Mouse (Mus musculus) heart, postnatal 25 days (tissue): ENCODE results near the gene Filip1l. TPM values are rescaled to one million over a fixed set of nuclear protein-coding genes. Genes with fewer than 3 reads are reported as not detected.

ENCODE experiments used
- DNase-seq: peaks from one replicate; pipeline ENCODE4 v3.0.0; 2022; ENCODE audit warnings: low spot score
- intact Hi-C: fragments of 180-260 bp; cut with DNase I; formaldehyde crosslinking; loops from one replicate; pipeline ENCODE4 v1.15.1; 2025
- total RNA-seq, 2 experiments: library from RNA; stranded (reverse); gene quantifications; 2 replicates each; pipeline ENCODE4 v1.2.3; 2021

Gene Filip1l
- total RNA-seq, 2 experiments from 2014 or later, result 32.9 to 40.7 TPM

DNA sequence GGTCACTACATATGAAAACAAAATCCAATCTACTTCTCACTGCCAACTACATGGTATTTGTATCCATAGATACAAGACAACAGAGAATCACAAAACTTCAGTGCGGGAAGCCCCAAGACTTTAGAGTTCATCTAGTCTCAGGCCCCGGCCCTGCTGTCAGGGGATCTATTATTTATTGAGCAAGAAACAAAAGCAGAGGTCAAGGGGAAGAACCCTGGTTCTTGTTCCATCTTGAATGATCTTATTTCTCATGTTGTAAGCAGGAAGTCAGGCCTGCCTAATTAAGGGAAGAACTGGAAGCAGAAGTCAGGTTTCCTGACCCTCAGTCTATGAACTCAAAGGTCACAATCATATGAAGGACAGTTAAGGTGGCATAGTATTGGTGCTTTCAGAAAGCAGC lies 149.3 kb downstream of the Filip1l start:
- intact Hi-C loops, result no loop called here
- no peak for DNase-seq

DNA sequence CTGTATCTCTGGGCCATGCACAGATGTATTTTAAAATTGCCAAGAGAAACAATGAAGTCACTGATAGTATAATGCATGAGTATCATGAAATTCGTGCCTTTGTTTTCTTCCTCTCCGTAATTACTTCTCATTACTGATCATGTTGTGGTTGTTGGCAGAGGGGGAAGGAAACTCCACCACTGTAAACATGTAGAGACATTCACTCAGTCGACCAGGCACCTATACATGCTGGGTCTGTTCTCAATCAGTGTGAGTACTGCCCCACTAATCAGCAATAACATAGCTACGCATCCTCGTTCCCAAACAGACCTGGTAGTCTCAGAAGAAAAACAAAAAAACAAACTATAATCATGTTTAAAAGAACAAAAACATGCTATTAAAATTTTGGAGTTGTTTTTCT lies 149.9 kb downstream of the Filip1l start:
- no peak for DNase-seq
- intact Hi-C loops, result no loop called here

- no peak for DNase-seq
- intact Hi-C loops, result no loop called here
Measured at GRCm38 (mm10) chr16:57504728-57505127, 151.8 kb downstream of the Filip1l start.

GRCm38 (mm10) chr16:57506133-57506532 lies 153.2 kb downstream of the Filip1l start:
- intact Hi-C loops, result no loop called here
- DNase-seq, result no peak

GRCm38 (mm10) chr16:57508351-57508750 lies 155.5 kb downstream of the Filip1l start:
- intact Hi-C loops, result no loop called here
- no peak for DNase-seq

DNA sequence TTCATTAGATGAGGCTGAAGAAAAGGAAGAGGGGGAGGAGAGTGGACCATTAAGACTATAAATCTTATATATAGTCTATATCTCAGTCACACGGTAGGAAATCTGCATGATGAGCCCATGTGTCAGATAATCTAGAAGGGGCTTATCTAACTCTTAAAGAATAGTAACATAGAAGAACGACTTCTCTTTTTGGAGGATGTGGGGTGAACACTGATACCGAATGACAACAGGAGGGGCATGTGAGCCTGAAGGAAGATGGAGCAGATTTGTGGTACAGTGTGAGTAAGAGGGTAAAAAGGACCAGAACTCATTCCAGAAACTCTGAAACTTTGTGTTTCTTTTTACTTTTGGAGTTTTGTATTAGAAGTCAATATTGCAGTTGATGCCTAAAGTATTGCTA lies 156.2 kb downstream of the Filip1l start:
- no peak for DNase-seq
- intact Hi-C loops, result no loop called here

DNA sequence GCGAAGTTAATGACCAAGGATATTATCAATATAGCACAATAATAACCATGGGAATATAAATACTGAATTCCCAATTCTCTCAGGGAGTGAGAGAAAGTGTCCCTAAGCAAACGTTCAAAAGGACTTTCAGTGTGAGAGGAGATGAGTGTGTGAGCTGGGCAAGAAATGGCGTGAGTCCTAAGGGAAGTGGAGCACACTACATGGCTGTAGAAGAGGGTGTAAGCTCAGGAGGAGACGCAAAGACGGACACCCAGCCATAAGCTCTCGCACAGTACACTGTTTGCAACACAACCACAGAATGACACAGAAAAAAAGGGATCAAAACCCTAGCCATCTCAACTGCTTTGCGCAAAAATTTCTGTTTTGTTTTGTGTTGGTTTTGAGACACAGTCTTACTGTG lies 160.7 kb downstream of the Filip1l start:
- no peak for DNase-seq
- intact Hi-C loops, result no loop called here

DNA sequence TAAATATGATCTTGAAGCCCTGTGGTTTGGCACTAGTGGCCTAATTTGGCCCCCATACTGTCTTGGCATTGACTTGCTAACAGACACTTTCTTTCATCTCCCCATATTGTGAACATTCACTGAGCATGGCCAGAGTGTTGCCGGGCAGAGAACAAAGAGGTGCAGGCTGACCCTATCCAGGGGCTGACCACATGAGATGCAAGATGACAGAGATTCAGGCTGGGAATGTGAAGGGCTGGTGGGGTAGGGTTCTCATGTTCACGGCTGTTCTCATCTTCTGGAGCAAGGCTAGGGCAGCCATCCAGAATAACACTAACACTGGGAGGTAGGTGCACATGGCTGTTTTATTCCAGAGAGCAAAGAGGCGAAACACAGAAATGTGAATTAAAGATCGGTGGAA lies 161.5 kb downstream of the Filip1l start:
- intact Hi-C loops, result no loop called here

DNA sequence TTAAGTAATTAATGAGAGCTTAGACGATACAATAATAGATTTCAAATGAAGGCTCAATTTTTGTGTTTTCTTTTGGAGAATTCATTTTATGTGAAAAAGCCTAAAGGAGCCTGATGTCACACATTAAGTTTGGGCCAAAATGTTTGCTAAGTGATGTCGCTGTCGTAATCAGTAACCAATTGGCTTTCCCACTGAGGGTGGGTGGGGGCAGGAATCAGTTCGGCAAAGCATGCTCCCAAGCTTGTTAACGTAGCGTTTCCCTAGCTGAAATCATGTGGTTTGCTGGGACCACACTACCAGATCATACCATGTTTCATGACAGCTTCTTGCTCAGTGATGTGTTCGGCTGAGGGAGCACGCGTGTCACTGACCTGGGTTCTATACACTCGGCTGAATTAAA lies 162.7 kb downstream of the Filip1l start:
- DNase-seq, result peak; percentile 20
- intact Hi-C loops, result no loop called here

More for the DNA sequence above, 161.5 kb downstream of the Filip1l start:
- no peak for DNase-seq

- DNase-seq, result no peak
- intact Hi-C loops, result no loop called here
Measured at GRCm38 (mm10) chr16:57525046-57525445, 172.2 kb downstream of the Filip1l start.

DNA sequence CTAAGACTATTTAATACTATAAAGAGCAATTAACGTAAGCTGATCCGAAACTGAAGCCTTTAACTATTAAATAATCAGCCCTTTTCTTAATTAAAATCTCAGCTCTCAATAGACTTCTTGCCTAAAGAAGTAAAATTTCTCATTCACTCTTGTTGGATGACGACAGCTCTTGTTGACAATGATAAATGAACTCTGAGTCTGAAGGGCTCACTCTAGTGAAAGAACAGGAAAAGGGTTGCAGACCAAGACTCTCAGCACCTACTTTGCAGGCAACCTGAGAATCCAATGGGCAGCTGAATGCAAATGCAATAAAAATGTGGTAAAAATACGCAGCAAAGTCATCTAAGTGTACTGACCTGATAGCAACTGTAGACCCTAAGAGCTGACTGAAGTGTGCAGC lies 172.6 kb downstream of the Filip1l start:
- intact Hi-C loops, result no loop called here
- DNase-seq, result no peak

- no peak for DNase-seq
- intact Hi-C loops, result no loop called here
Measured at GRCm38 (mm10) chr16:57526893-57527292, 174.0 kb downstream of the Filip1l start.

- DNase-seq, result no peak
- intact Hi-C loops, result no loop called here
Measured at GRCm38 (mm10) chr16:57528457-57528856, 175.6 kb downstream of the Filip1l start.

- DNase-seq, result no peak
- intact Hi-C loops, result no loop called here
Measured at GRCm38 (mm10) chr16:57530547-57530946, 177.7 kb downstream of the Filip1l start.

DNA sequence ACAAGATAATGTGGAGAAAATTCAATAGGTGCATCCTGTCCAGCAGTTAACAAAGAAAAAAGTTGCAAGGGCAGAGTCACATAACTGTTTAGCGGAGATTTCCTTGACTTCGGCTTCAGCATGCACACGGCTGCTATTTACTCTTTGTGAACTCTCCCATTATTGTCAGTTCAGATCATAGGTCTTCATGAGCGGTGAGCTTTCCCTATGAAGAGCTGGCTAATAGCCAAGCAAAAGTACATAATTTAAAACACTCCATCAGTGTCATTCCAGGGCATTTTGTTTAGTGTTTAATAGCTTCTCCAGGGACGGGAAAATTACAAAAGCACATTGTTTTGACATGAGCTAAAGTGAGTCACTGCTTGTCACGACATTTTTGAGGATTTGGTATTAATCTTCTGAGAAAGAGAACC lies 179.2 kb downstream of the Filip1l start:
- no peak for DNase-seq
- intact Hi-C loops, result no loop called here

- intact Hi-C loops, result no loop called here
- no peak for DNase-seq
Measured at GRCm38 (mm10) chr16:57534365-57534764, 181.5 kb downstream of the Filip1l start.

GRCm38 (mm10) chr16:57534811-57535210 lies 181.9 kb downstream of the Filip1l start:
- intact Hi-C loops, result no loop called here

DNA sequence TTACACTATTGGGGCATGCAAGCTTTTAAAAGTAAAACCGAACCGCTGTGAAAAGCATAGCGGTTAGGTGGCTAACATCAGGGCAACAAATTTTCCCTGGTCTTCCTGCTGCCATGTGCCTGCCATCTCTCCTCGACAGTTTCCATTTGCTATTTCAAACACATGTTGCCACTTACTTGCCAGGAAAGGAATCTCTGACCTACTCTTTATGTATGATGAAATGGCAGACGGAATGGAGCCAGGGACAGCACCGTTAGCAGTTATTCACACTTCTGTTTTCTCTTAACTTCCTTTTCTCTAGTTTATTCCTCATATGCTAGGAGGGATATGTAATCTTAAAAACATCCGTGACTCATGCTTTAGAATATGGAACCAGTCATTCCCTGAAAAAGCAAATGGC lies 183.6 kb downstream of the Filip1l start:
- intact Hi-C loops, result no loop called here
- DNase-seq, result no peak

More at GRCm38 (mm10) chr16:57534811-57535210, 181.9 kb downstream of the Filip1l start:
- DNase-seq, result no peak

GRCm38 (mm10) chr16:57543243-57543642 lies 190.3 kb downstream of the Filip1l start:
- DNase-seq, result no peak
- intact Hi-C loops, result no loop called here

- DNase-seq, result no peak
- intact Hi-C loops, result no loop called here
Measured at GRCm38 (mm10) chr16:57544441-57544840, 191.5 kb downstream of the Filip1l start.

- intact Hi-C loops, result no loop called here
- DNase-seq, result no peak
Measured at GRCm38 (mm10) chr16:57546355-57546754, 193.5 kb downstream of the Filip1l start.

DNA sequence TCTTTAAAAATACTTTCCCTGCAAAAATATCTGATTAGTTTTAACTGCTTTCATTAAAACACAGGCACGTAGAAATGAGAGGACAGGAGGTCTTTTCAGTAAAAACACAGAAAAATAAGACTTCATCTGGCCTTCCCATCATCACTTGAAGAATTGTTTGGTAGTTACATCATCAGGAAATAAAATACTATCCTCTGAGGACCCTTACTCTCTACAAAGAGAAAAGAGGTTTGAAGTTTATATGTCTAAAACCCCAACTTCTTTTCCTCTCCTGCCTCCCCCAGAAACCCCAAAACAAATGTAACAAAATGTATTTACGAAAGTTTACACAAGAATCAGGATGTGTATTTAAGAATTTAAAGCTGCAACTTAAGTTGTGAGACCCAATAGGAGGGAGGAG lies 195.7 kb downstream of the Filip1l start:
- no peak for DNase-seq
- intact Hi-C loops, result no loop called here
